Mouse (Mus musculus) forebrain, embryonic 14.5 days (tissue): ENCODE data around the gene Ccdc9. TPM values are rescaled to one million over a fixed set of nuclear protein-coding genes. Genes with fewer than 3 reads are reported as not detected.

Source experiments
- ATAC-seq: fragments of 200-750 bp; cut with Nextera tagmentation; 2 replicates; pipeline ENCODE4 v1.8.0; 2017; ENCODE audit warnings: mild to moderate bottlenecking, moderate library complexity
- DNase-seq: peaks from one replicate; pipeline ENCODE4 v3.0.0-alpha.2; 2015; ENCODE audit warnings: low spot score
- H3K27ac ChIP-seq: fragments of 300-500 bp; sonication (generic); 2 replicates; pipeline ENCODE4 v1.5.1; 2014; ENCODE audit warnings: low read depth, mild to moderate bottlenecking, control low read depth, low read length, moderate library complexity
- H3K27me3 ChIP-seq: fragments of 300-500 bp; sonication (generic); replicated peaks from 2 replicates; pipeline ENCODE4 v1.6.1; 2014; ENCODE audit warnings: low read length, control low read depth, mixed read lengths; ENCODE audit not compliant: control insufficient read depth, insufficient read depth
- H3K36me3 ChIP-seq: fragments of 300-500 bp; sonication (generic); 2 replicates; pipeline ENCODE4 v1.6.1; 2014; ENCODE audit warnings: low read length, control low read depth; ENCODE audit not compliant: control insufficient read depth, insufficient read depth
- H3K4me1 ChIP-seq: fragments of 300-500 bp; sonication (generic); 2 replicates; pipeline ENCODE4 v1.6.1; 2014; ENCODE audit warnings: antibody characterized with exemption, low read length, control low read depth; ENCODE audit not compliant: control insufficient read depth, insufficient read depth
- H3K4me2 ChIP-seq: fragments of 300-500 bp; sonication (generic); 2 replicates; pipeline ENCODE4 v1.6.1; 2014; ENCODE audit warnings: mild to moderate bottlenecking, control low read depth, low read length
- H3K4me3 ChIP-seq: fragments of 300-500 bp; sonication (generic); 2 replicates; pipeline ENCODE4 v1.5.1; 2014; ENCODE audit warnings: low read depth, low read length, control low read depth
- H3K9ac ChIP-seq: fragments of 300-500 bp; sonication (generic); 2 replicates; pipeline ENCODE4 v1.6.1; 2014; ENCODE audit warnings: mild to moderate bottlenecking, low read length, control low read depth, moderate library complexity
- H3K9me3 ChIP-seq: fragments of 300-500 bp; sonication (generic); replicated peaks from 2 replicates; pipeline ENCODE4 v1.6.1; 2016; ENCODE audit warnings: low read length, control low read depth, mixed read lengths; ENCODE audit not compliant: control insufficient read depth
- WGBS: fragments of 180-500 bp; shearing (Covaris S2); extraction: QIAGEN DNeasy Blood & Tissue Kit; methylation state at CpG from one replicate; pipeline ENCODE4 v1.1.7; 2014; 5-methylcytosine and 5-hydroxymethylcytosine counted together
- polyA plus RNA-seq: library from polyadenylated mRNA; unstranded; fragments of >200 nt; fragmentation: Nextera tagmentation; extraction: Ambion mirVana; gene quantifications from 2 replicates; pipeline ENCODE4 v1.2.1, GENCODE M21; 2014

Gene Ccdc9
- polyA plus RNA-seq, 1 experiment from 2014 or later: 12.6 TPM

GRCm38 (mm10) chr7:16315222-16315759 lies 28.7 kb upstream of the Ccdc9 start:
- Histone ChIP-seq H3K27ac (no peak overlapping the region), H3K4me2 (no peak overlapping the region), H3K9me3 (no peaks in the 10 kb centered on the region), H3K9ac (no peak overlapping the region), H3K4me1 (peaks cover 14% of the 10 kb centered on the region), H3K4me3 (no peak overlapping the region), H3K36me3 (peaks cover 7% of the 10 kb centered on the region; the same call in 1 of the 2 replicates), H3K27me3 (peaks cover 11% of the 10 kb centered on the region; the same call in 1 of the 2 replicates)
- DNase-seq (no peak), ATAC-seq (no peak)
- 74% methylated on average over 4 of the region's 4 CpGs for WGBS

- 5% methylated on average over 12 of the region's 13 CpGs for WGBS
- no peak for DNase-seq
- H3K4me1 ChIP-seq: peaks cover 17% of the 10 kb centered on the region
Observed at GRCm38 (mm10) chr7:16314221-16314775, 27.7 kb upstream of the Ccdc9 start.

GRCm38 (mm10) chr7:16313481-16314220 lies 27.1 kb upstream of the Ccdc9 start:
- peaks cover 7% of the 10 kb centered on the region; the same call in 1 of the 2 replicates for H3K36me3 ChIP-seq
- H3K4me1 ChIP-seq: peaks cover 17% of the 10 kb centered on the region
- no peaks in the 10 kb centered on the region for H3K9me3 ChIP-seq
- H3K27ac ChIP-seq: peak overlapping the region; percentile 91
- ATAC-seq (peak; percentile 62), DNase-seq (peak; percentile 80)
- peaks cover 11% of the 10 kb centered on the region; the same call in 1 of the 2 replicates for H3K27me3 ChIP-seq
- peak overlapping the region; percentile 95 for H3K4me2 ChIP-seq
- WGBS: 0% methylated on average over 46 of the region's 66 CpGs
- H3K9ac ChIP-seq: peak overlapping the region; percentile 80
- peak overlapping the region; percentile 58 for H3K4me3 ChIP-seq

More at GRCm38 (mm10) chr7:16314221-16314775, 27.7 kb upstream of the Ccdc9 start:
- Histone ChIP-seq H3K4me2 (peak overlapping the region; percentile 95), H3K4me3 (peak overlapping the region; percentile 58), H3K9ac (peak overlapping the region; percentile 80), H3K9me3 (no peaks in the 10 kb centered on the region), H3K36me3 (peaks cover 7% of the 10 kb centered on the region; the same call in 1 of the 2 replicates), H3K27ac (peak overlapping the region; percentile 91), H3K27me3 (peaks cover 11% of the 10 kb centered on the region; the same call in 1 of the 2 replicates)
- no peak for ATAC-seq

- Histone ChIP-seq H3K9me3 (no peaks in the 10 kb centered on the region), H3K4me3 (peak overlapping the region; percentile 58), H3K9ac (peak overlapping the region; percentile 80), H3K4me1 (peaks cover 17% of the 10 kb centered on the region), H3K27me3 (peaks cover 11% of the 10 kb centered on the region; the same call in 1 of the 2 replicates), H3K36me3 (peaks cover 7% of the 10 kb centered on the region; the same call in 1 of the 2 replicates), H3K27ac (peak overlapping the region; percentile 91), H3K4me2 (peak overlapping the region; percentile 95)
- under 1% methylated on average over 12 of the region's 12 CpGs for WGBS
- DNase-seq (peak; percentile 57), ATAC-seq (no peak)
Observed at GRCm38 (mm10) chr7:16312672-16313311, 26.2 kb upstream of the Ccdc9 start.

GRCm38 (mm10) chr7:16312011-16312671 lies 25.5 kb upstream of the Ccdc9 start:
- Histone ChIP-seq H3K9me3 (no peaks in the 10 kb centered on the region), H3K9ac (peak overlapping the region; percentile 75), H3K4me3 (peak overlapping the region; percentile 58), H3K36me3 (0 out of 2 replicates have a peak, but pooled peaks cover 1% of the 10 kb centered on the region), H3K27me3 (peaks cover 11% of the 10 kb centered on the region; the same call in 1 of the 2 replicates), H3K27ac (peak overlapping the region; percentile 48), H3K4me1 (peaks cover 17% of the 10 kb centered on the region), H3K4me2 (peak overlapping the region; percentile 95)
- ATAC-seq (no peak), DNase-seq (no peak)
- whole genome bisulfite sequencing: 0% methylated on average over 44 of the region's 49 CpGs

- Histone ChIP-seq H3K9ac (peak overlapping the region; percentile 75), H3K4me3 (peak overlapping the region; percentile 58), H3K4me2 (peak overlapping the region; percentile 95), H3K36me3 (no peaks in the 10 kb centered on the region), H3K4me1 (peaks cover 17% of the 10 kb centered on the region), H3K27me3 (peaks cover 11% of the 10 kb centered on the region; the same call in 1 of the 2 replicates), H3K27ac (0 out of 2 replicates have a peak overlapping the region, but pooled peaks have one; percentile 48), H3K9me3 (no peaks in the 10 kb centered on the region)
- 2% methylated on average over 14 of the region's 14 CpGs for WGBS
- ATAC-seq (no peak), DNase-seq (no peak)
Observed at GRCm38 (mm10) chr7:16311453-16312004, 24.9 kb upstream of the Ccdc9 start.

GRCm38 (mm10) chr7:16310521-16311452 lies 24.2 kb upstream of the Ccdc9 start:
- peak overlapping the region; percentile 58 for H3K4me3 ChIP-seq
- peaks cover 11% of the 10 kb centered on the region; the same call in 1 of the 2 replicates for H3K27me3 ChIP-seq
- H3K9ac ChIP-seq: peak overlapping the region; percentile 65
- H3K4me2 ChIP-seq: peak overlapping the region; percentile 95
- DNase-seq (peak; percentile 61), ATAC-seq (peak; percentile 10; the same call in 1 of the 2 replicates)
- H3K36me3 ChIP-seq: no peaks in the 10 kb centered on the region
- H3K27ac ChIP-seq: no peak overlapping the region
- H3K9me3 ChIP-seq: no peaks in the 10 kb centered on the region
- under 1% methylated on average over 30 of the region's 31 CpGs for WGBS
- peaks cover 17% of the 10 kb centered on the region for H3K4me1 ChIP-seq
